Mouse (Mus musculus): ENCODE measurements around the gene Grcc10. TPM values are rescaled to one million over a fixed set of nuclear protein-coding genes. Genes with fewer than 3 reads are reported as not detected.

Gene Grcc10
- total RNA-seq, 4 experiments from 2014 or later, result 348 to 417 (median 368) TPM

DNA sequence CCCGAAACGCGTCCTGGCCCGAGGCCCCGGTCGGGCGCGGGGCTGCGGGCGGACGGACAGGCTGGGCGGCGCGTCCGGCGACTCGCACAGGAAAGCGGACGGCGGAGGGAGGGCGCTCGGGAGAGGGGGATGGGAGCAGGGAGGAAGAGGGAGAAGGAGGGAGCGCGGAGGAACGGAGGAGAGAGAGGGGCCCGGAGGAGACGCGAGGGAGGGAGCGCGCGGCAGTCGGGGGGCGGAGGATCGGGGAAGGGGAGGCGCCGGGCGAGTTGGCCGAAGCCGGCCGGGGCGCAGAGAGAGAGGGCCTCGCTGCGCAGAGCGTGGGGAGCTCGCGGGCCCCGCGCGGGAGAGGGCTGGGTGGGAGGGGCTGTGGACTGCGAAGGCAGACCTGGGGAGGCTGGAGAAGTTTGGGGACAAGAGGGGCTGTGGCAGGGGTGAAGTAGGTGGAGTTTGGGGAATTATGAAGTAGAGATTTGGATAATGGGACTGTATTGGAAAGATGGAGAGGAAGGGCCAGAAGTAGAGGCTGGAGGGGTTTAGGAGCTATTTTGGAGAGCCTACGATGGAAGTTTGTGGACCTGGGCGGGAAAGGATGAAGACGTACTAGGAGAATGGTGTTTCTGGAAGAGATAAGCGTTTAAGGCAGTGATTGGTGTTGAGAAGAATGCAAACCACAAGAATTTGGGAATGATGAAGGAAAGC lies 15.6 kb upstream of the Grcc10 start:
- peak; percentile 81 for DNase-seq

- DNase-seq, result peak; percentile 59
Observed at GRCm38 (mm10) chr6:124755831-124756595, 14.8 kb upstream of the Grcc10 start, which contains the start of the genes Gm45234 and Atn1. Gm45234 (minus strand) TSS chr6:124756021. Atn1 (minus strand) TSS chr6:124756524.

DNA sequence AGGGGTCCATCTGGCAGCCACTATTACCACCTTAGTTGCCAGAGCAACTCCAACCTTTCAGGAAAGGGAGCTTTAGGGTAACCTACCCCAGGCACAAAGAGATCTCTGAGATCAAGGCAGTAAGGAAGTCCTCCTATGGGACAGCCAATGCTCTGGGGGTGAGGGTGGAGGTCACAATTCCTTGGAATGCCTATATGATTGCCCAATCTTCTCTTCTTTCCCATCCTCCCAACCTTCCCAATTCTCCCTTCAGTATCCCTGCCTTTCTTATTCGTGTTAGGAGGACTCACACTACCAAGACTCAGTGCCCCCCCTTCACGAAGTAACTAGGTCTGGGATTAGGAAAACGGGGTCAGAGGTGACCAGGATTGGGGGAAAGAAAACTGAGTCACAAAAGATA lies 14.1 kb upstream of the Grcc10 start:
- no peak for DNase-seq

- DNase-seq, result no peak
Observed at GRCm38 (mm10) chr6:124753861-124754260, 12.7 kb upstream of the Grcc10 start.

- no peak for DNase-seq
Observed at GRCm38 (mm10) chr6:124750405-124750804, 9.2 kb upstream of the Grcc10 start.

GRCm38 (mm10) chr6:124746654-124747632 lies 5.8 kb upstream of the Grcc10 start:
- DNase-seq, result no peak

DNA sequence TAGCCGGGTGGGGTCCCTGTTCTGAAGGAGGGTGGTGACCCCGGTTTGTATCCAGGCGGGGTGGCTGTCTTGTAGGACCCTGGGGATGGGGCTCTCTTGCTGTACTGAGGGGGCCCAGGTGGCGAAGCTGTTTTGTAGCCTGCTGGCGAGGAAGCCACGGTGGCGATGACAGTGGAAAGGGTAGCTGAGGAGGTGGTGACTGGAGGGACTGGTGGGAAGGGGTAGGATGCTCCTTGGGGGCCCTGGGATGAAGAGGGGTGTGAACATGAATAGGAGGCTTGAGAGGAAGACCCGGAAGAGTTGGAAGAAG lies 5.1 kb upstream of the Grcc10 start:
- DNase-seq, result no peak

DNA sequence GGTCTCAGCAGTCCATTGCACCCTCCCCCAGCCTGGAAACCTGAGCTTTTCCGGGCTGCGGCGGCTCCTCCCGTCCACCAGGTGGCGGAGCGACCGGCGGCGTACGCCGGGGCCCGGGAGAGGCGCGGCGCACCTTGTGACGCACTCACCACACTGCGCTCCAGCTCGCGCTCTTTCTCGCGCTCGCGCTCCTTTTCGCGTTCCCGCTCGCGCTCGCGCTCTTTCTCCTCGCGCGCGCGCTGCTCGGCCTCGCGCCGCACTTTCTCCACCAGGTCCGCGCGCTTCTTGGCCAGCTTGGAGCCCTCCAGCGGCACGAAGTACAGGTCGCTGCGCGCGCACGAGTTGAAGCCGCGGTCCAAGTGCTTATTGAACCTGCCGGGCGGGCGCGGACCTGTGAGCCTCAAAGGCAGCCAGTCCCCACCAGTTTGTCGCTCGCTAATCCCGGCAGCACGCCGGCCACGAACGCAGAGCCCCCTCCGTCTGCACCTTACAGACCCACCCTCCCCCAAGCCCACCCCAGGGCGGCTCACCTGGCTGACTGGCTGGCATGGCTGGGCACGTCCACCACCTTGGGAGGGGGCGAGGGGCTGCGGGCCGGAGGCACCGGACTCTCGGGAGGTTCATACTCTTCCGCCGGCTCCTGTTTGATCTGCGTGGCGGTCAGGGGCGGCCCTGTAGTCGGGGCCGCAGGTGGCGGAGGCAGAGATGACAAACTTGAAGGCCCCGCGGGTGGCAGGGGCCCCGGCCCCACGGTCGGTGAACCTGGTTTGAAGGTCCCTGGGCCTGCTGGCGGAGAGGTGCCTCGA lies 4.5 kb upstream of the Grcc10 start:
- DNase-seq, result peak; percentile 91

DNA sequence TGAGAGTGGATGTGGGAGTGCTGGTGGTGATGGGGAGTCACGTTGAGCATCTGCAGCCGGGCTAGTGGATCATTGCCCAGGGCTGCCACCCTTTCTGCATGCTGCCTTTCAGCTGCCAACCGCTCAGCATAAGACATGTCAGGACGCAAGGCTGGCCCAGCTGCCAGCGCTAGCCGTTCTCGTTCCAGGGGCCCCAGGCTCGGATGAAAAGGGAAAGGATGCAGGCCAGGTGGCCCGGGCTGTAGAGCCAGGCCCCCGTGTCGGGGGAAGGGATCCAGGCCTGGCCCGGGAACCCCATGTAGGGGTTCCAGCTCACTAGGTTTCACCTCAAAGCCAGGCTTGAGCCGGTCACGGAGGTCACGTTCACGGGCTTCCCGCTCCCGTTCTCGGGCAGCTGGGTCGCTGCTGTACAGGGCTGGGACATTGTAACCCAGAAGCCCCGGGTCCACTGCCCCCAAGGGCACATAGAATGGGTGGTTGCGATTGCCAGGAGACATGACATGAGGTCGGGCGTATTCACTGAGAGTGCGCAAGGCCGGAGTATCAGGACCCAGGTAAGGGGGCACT lies 3.7 kb upstream of the Grcc10 start:
- no peak for DNase-seq

DNA sequence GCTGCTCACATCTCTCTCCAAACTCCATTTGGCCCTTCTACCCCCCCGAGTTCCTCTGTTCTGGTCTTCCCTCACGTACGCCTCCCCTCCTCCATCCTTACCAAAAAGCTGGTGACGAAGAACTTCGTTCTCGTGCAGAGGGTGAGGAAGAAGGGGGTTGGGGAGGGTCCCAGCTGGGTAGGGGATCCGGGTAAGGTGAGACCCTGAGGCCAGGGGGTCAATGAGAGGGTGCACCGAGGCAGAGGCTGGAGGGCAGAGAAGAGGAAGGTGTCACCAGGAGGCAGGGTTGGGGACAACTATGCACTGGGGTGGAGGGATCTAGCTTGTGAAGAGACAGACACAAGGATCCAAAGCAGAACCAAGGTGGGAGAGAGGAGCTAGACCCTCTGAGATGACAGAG lies 2.5 kb upstream of the Grcc10 start:
- no peak for DNase-seq

GRCm38 (mm10) chr6:124742839-124743514 lies 1.8 kb upstream of the Grcc10 start:
- DNase-seq, result no peak

DNA sequence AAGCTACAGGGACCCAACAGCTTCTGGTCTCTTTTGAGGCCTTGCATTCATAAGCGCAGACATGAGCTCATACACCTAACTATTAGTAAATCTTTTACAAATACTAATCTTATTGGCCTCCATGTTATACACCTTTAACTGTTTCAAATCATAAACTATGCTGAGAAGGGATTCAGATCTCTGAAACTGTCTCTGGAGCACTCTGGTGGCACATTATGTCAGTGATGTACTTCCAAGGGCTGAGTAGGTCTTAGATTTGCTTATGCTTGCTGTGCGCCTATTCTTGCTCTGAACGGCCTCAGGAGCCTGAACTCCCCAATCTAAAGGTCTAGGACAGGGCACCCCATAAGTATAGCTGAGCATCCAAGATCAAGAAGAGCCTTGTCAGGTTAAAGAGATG lies 668 bp upstream of the Grcc10 start:
- no peak for DNase-seq

DNA sequence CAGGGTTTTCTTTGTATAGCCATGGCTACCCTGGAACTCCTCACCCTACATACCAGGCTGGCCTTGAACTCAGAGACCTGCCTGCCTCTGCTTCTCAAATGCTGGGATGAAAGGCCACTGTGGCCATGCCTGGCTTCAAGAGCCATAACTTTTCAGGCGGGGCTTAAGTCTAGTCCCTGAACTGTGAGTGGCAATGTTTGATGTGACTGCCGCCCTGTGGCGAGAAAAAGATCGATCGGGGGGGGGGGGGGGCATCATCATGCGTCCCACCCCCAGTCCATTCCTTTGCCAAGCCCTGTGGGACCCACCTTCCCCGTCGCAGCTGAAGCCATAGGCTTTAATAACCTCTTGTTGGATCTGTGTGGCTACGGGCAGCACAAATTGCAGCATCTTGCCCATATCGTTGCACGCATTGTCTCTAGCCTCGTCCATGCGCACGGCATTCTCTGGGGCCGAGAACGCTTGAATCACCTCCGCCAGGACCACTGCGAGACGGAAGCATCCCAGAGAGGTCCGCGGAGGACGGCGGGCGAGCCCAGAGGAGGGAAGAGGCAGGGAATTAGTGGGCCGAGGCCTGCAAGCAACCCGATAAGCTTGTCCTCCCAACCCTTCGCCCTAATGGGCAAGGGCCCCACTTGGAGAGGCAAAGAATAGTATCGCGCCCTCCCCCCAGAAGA lies 825 bp downstream of the Grcc10 start:
- peak; percentile 47 for DNase-seq

- no peak for DNase-seq
Observed at GRCm38 (mm10) chr6:124739231-124739796, 1.9 kb downstream of the Grcc10 start.

GRCm38 (mm10) chr6:124738511-124739023 lies 2.6 kb downstream of the Grcc10 start, which contains the start of gene Ptpn6:
Ptpn6 (minus strand) TSS chr6:124738714.
- DNase-seq, result no peak

- no peak for DNase-seq
Observed at GRCm38 (mm10) chr6:124737040-124737439, 4.1 kb downstream of the Grcc10 start.

GRCm38 (mm10) chr6:124734417-124734816 lies 6.8 kb downstream of the Grcc10 start:
- DNase-seq, result no peak

- DNase-seq, result no peak
Observed at GRCm38 (mm10) chr6:124732476-124733370, 8.5 kb downstream of the Grcc10 start.

GRCm38 (mm10) chr6:124731038-124731437 lies 10.1 kb downstream of the Grcc10 start:
- DNase-seq, result no peak
